Mouse (Mus musculus): Measurements from ENCODE around the gene Erich4.

DNA sequence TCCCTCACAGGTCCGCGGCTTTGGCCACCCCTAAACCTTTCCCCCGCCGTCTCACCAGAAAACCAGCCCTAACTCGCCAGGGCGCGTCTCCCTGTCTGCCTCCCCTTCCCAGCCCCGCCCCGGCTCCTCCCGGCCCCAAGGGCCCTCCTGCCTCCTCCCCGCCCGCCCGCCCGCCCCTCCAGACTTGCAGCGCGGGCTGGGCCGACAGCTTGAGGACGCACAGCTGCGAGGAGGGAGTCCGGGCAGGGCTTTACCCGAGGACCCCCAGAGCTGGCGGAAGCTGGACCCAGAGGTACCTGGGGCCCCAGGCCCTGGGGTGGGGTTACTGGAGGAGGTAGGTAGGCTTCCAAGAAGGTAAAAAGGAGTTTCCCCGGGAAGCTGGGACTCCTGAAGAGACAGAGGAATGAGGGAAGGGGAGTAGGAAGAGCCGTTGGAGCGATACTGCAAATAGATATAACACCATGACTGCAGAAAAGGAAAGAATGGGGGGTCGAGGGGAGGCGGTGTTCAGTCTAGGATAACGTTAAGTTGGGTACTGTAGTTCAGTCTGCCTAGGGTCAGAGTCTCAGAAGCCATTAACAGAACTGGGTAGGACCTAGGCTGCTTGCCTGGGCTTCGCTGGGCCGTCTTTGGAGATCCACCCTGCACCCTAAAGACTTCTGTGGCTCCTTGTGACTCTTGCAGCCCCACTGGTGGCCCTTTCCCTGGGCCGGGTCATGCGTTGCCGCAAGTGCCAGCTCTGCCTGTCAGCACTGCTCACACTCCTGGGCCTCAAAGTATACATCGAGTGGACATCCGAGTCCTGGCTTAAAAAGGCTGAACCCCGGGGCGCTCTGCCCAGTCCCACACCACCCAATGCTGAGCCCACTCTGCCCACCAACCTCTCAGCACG lies 12.0 kb upstream of the Erich4 start:
- TF ChIP-seq ZNF384 (IDR thresholded peaks at IDR 0.05; ENCODE audit: low read depth, low read length) (no peak), HCFC1 (IDR thresholded peaks at IDR 0.05; ENCODE audit: borderline replicate concordance, insufficient read depth, low read length) (no peak), ZC3H11A (IDR thresholded peaks at IDR 0.05; ENCODE audit: borderline replicate concordance, low read depth, low read length) (no peak), CHD2 (IDR thresholded peaks at IDR 0.05; ENCODE audit: low read depth, low read length) (no peak)

All from ES-E14 (cell line).